Mouse (Mus musculus) retina, postnatal 7 days (tissue): Measurements from ENCODE around the gene Ehf.

ENCODE experiments used
- DNase-seq: peaks from one replicate; pipeline ENCODE4 v3.0.0-alpha.2; 2012; ENCODE audit warnings: low read depth, low spot score

The Ehf gene

DNA sequence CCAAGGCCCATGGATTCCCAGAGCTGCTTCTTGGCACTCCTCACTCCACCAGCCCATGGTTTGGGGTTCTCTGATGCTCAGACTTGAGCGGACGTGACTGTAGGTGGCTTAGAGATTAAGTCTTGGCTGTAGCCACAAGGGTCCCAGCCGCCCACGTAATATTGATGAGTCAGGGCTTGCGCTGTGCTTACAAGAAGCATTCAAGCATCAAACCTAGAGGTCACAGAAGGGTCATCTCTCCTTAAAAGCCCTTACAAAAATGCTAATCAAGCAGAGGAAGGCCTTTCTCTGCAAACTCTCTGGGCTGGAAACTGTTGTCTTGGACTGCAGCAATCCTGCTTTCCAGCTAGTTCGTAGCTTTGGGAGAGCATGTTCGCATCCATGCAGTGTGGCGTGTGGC is 88.2 kb downstream of the Ehf start:
- DNase-seq: no peak

DNA sequence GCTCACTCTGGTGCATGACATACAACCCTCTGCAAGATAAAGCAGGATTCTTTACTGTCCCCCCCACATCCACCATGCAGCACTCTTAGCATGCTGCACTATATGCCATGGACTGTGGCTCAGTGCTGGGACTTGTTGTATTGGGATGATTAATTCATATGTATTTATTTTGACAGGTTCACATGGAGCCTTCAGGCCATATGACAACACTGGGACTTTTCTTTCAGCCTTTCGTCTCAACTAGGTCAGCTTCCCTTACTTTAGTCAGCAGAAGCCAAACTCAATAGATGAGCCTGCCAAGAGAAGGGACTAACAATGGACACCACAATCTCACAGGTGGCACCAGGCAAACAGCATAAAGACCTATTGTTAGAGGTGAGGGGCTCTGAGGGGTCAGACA is 89.5 kb downstream of the Ehf start:
- no peak for DNase-seq
